Mouse (Mus musculus) CH12.LX (cell line): ENCODE results near the gene Clk3. TPM values are rescaled to one million over a fixed set of nuclear protein-coding genes. Genes with fewer than 3 reads are reported as not detected.

Source experiments
- DNase-seq: peaks from one replicate; pipeline ENCODE4 v3.0.0-alpha.2; 2013; ENCODE audit errors: extremely low read depth
- H3K27ac ChIP-seq: 2 replicates; pipeline ENCODE4 v1.5.1; 2012; ENCODE audit warnings: low read depth, mild to moderate bottlenecking, control low read depth, moderate library complexity; ENCODE audit not compliant: insufficient read depth
- H3K27me3 ChIP-seq: replicated peaks from 2 replicates; pipeline ENCODE3; 2012; ENCODE audit warnings: inconsistent platforms
- H3K36me3 ChIP-seq, 2 experiments: replicated peaks in 1 of 2; 2 replicates each; pipeline versions ENCODE3 to v1.6.1; 2012; ENCODE audit warnings: inconsistent platforms in 1 of 2, low read length in 1 of 2, mild to moderate bottlenecking in 1 of 2, mixed read lengths in 1 of 2, moderate library complexity in 1 of 2; ENCODE audit not compliant: control insufficient read depth in 1 of 2, insufficient read depth in 1 of 2
- H3K4me1 ChIP-seq, 2 experiments: 2 replicates each; pipeline ENCODE4 v1.6.1; 2012; ENCODE audit warnings: inconsistent platforms in 1 of 2, moderate library complexity in 1 of 2; ENCODE audit not compliant: insufficient read depth in 2 of 2, control insufficient read depth in 1 of 2
- H3K4me2 ChIP-seq: 2 replicates; pipeline ENCODE4 v1.6.1; 2012; ENCODE audit warnings: low read depth, mild to moderate bottlenecking, control low read depth; ENCODE audit not compliant: poor library complexity, insufficient read depth, severe bottlenecking
- H3K4me3 ChIP-seq, 3 experiments: fragments of 150-350 bp in 1 of 3; sonication (generic) in 1 of 3; replicated peaks in 1 of 3; 2 replicates each; pipeline versions ENCODE3 to v1.5.1; 2011 to 2012; ENCODE audit warnings: low read depth in 2 of 3, low read length in 2 of 3, mild to moderate bottlenecking in 2 of 3, moderate library complexity in 2 of 3, control low read depth in 1 of 3, improper control_type of control experiment in 1 of 3, inconsistent platforms in 1 of 3, mixed read lengths in 1 of 3; ENCODE audit not compliant: poor library complexity in 1 of 3
- H3K79me2 ChIP-seq: replicated peaks from 2 replicates; pipeline ENCODE4 v1.6.1; 2012; ENCODE audit warnings: mild to moderate bottlenecking, moderate library complexity; ENCODE audit not compliant: control insufficient read depth, poor library complexity, insufficient read depth, severe bottlenecking; ENCODE audit errors: extremely low read depth
- H3K9ac ChIP-seq: 2 replicates; pipeline ENCODE4 v1.6.1; 2012; ENCODE audit warnings: low read depth, mild to moderate bottlenecking, control low read depth, moderate library complexity; ENCODE audit not compliant: insufficient read depth
- H3K9me3 ChIP-seq: replicated peaks from 2 replicates; pipeline ENCODE3; 2012; ENCODE audit warnings: low read length, inconsistent platforms, mixed read lengths
- BHLHE40 ChIP-seq: IDR thresholded peaks from 2 replicates; pipeline ENCODE4 v1.6.1; 2011; ENCODE audit warnings: mild to moderate bottlenecking, low read depth, low read length, improper control_type of control experiment
- CHD2 ChIP-seq: IDR thresholded peaks from 2 replicates; pipeline ENCODE4 v1.6.1; 2011; ENCODE audit warnings: low read length, improper control_type of control experiment
- CTCF ChIP-seq, 2 experiments: IDR thresholded peaks in 1 of 2; conservative IDR thresholded peaks in 1 of 2; 2 replicates each; pipeline ENCODE4 v1.5.1; 2011 to 2012; ENCODE audit warnings: low read depth in 2 of 2, low read length in 2 of 2, improper control_type of control experiment in 1 of 2, inconsistent platforms in 1 of 2, mild to moderate bottlenecking in 1 of 2, moderate library complexity in 1 of 2
- ETS1 ChIP-seq: conservative IDR thresholded peaks from 2 replicates; pipeline ENCODE4 v1.6.1; 2012; ENCODE audit warnings: low read depth, mild to moderate bottlenecking, inconsistent platforms, low read length, improper control_type of control experiment, moderate library complexity
- JUN ChIP-seq: IDR thresholded peaks from 2 replicates; pipeline ENCODE4 v1.6.1; 2011; ENCODE audit warnings: low read depth, mild to moderate bottlenecking, low read length, improper control_type of control experiment, moderate library complexity; ENCODE audit not compliant: insufficient read depth
- JUND ChIP-seq: conservative IDR thresholded peaks from 2 replicates; pipeline ENCODE4 v1.6.1; 2011; ENCODE audit warnings: low read depth, low read length, improper control_type of control experiment
- MXI1 ChIP-seq: IDR thresholded peaks from 2 replicates; pipeline ENCODE4 v1.6.1; 2011; ENCODE audit warnings: mild to moderate bottlenecking, low read depth, low read length, improper control_type of control experiment
- NRF1 ChIP-seq: IDR thresholded peaks from 2 replicates; pipeline ENCODE4 v1.6.1; 2014; ENCODE audit warnings: low read depth, mild to moderate bottlenecking, inconsistent platforms, low read length, improper control_type of control experiment, moderate library complexity
- PAX5 ChIP-seq: IDR thresholded peaks from 2 replicates; pipeline ENCODE4 v1.6.1; 2012; ENCODE audit warnings: low read length, inconsistent platforms, mixed read lengths
- POLR2AphosphoS2 ChIP-seq: IDR thresholded peaks from 2 replicates; pipeline ENCODE4 v1.6.1; 2011; ENCODE audit warnings: low read depth, low read length, improper control_type of control experiment
- RAD21 ChIP-seq: IDR thresholded peaks from 2 replicates; pipeline ENCODE4 v1.6.1; 2011; ENCODE audit warnings: low read depth, mild to moderate bottlenecking, low read length, improper control_type of control experiment, moderate library complexity
- RCOR1 ChIP-seq: conservative IDR thresholded peaks from 2 replicates; pipeline ENCODE4 v1.6.1; 2012; ENCODE audit warnings: low read depth, mild to moderate bottlenecking, inconsistent platforms, low read length, improper control_type of control experiment
- TCF12 ChIP-seq: IDR thresholded peaks from 2 replicates; pipeline ENCODE4 v1.6.1; 2014; ENCODE audit warnings: low read depth, mild to moderate bottlenecking, inconsistent platforms, low read length, improper control_type of control experiment
- USF1 ChIP-seq: IDR thresholded peaks from 2 replicates; pipeline ENCODE4 v1.6.1; 2014; ENCODE audit warnings: low read depth, mild to moderate bottlenecking, inconsistent platforms, low read length, improper control_type of control experiment
- USF2 ChIP-seq: conservative IDR thresholded peaks from 2 replicates; pipeline ENCODE4 v1.6.1; 2011; ENCODE audit warnings: low read depth, low read length, improper control_type of control experiment
- ZC3H11A ChIP-seq: IDR thresholded peaks from 2 replicates; pipeline ENCODE4 v1.6.1; 2012; ENCODE audit warnings: low read depth, mild to moderate bottlenecking, inconsistent platforms, low read length, improper control_type of control experiment
- ZKSCAN1 ChIP-seq: IDR thresholded peaks from 2 replicates; pipeline ENCODE4 v1.6.1; 2012; ENCODE audit warnings: low read depth, inconsistent platforms, low read length, improper control_type of control experiment, borderline replicate concordance
- dilution Hi-C: fragments of 300-500 bp; cut with MboI; formaldehyde crosslinking; loops from 2 replicates; pipeline ENCODE4 v1.14.3; 2020; ENCODE audit warnings: low sequenced_read_pairs; ENCODE audit not compliant: extremely low pct_unique_long_range_greater_than_20kb, extremely low pct_ligation_motif_present
- in situ Hi-C: fragments of 300-500 bp; cut with MboI; formaldehyde crosslinking; loops from 3 replicates; pipeline ENCODE4 v1.14.3; 2019; ENCODE audit warnings: low sequenced_read_pairs, low pct_ligation_motif_present, low pct_unique_long_range_greater_than_20kb, mixed read lengths
- polyA plus RNA-seq: library from polyadenylated mRNA; unstranded; fragments of >175 nt; gene quantifications from 2 replicates; pipeline ENCODE4 v1.2.1, GENCODE M21; 2012; ENCODE audit warnings: low read depth; ENCODE audit not compliant: insufficient read length
- total RNA-seq, 2 experiments: library from RNA; depleted of rRNA; stranded (reverse); fragments of 300-350 nt in 1 of 2; fragments of >200 nt in 1 of 2; gene quantifications; 2 replicates each; pipeline ENCODE4 v1.2.3; 2012 to 2014

The Clk3 gene
- total and polyA plus RNA-seq, 3 experiments, result 46.7 to 87.7 (median 62.4) TPM

- 0 out of 2 replicates have a peak, but pooled peaks have one; percentile 16 for TF ChIP-seq BHLHE40
Observed at GRCm38 (mm10) chr9:57814014-57814413, 48.4 kb upstream of the Clk3 start (continued).

DNA sequence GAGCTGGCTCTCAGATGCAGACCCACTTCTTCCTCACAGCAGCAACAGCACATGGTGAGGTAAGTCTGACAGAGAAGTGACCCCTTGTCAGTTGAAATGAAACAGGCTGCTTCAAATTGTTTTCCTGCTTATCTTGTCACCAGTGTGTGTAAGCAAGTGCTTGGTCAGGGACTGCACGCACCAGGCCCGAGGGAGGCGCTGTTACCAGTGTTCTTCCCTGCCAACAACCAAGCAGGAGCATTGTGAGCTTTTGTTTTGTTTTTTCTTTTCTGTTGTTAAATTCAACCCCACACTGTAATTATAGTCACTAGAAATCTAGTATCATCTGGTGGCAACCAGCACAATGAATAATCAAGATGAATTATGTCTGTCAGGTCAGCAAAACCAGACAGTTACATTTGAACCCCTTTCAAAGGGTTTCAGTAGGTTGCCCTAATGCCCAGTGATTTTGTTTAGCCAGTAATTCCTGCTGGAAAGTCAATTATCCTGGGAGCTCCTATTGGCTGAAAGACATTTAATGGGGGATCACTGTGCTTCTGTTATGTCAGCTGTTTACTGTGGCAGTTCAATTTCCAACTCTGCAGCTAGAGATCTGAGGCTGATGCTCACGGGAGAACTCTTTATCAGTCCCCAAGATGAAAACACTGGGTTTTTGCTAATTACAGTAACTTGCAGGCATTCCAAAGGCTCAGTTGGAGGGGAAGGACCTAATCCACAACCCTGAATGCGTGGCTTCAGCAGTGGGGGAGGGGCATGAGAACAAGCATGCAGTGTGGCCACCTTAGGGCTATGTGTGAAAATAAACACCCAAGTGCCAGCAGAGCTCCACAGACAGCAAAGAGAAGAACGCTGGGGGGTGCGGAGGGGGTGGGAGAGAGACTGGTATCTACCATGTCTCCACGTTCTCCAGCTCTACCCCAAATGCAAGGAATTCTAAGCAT is 46.4 kb upstream of the Clk3 start:
- no peak overlapping the region for H3K9ac ChIP-seq
- TF ChIP-seq CTCF (conservative IDR thresholded peaks at IDR 0.05 in 1 of 2, IDR thresholded peaks at IDR 0.05 in 1 of 2; ENCODE audit: low read depth in 2 of 2, low read length in 2 of 2) (peak in 1 of 2 experiments; percentile 13; a peak in 1 of 4 replicates), JUND (no peak)
- no peaks in the 10 kb centered on the region for H3K9me3 ChIP-seq
- H3K4me3 ChIP-seq, result no peak overlapping the region
- in situ Hi-C loops, result loop anchor here (25.0 kb wide), 1 partner anchor 450 kb away; the partner anchor contains the start of gene Stoml1
- dilution Hi-C loops, result no loop called here
- H3K4me1 ChIP-seq, result peaks cover 33 to 99% of the 10 kb centered on the region in 2 experiments
- DNase-seq, result no peak
- H3K27ac ChIP-seq, result peak overlapping the region; percentile 1; the same call in 1 of the 2 replicates
- H3K4me2 ChIP-seq, result no peak overlapping the region
- peaks cover 78% of the 10 kb centered on the region for H3K79me2 ChIP-seq
- peaks cover 37 to 76% of the 10 kb centered on the region in 2 experiments for H3K36me3 ChIP-seq
- no peaks in the 10 kb centered on the region for H3K27me3 ChIP-seq

DNA sequence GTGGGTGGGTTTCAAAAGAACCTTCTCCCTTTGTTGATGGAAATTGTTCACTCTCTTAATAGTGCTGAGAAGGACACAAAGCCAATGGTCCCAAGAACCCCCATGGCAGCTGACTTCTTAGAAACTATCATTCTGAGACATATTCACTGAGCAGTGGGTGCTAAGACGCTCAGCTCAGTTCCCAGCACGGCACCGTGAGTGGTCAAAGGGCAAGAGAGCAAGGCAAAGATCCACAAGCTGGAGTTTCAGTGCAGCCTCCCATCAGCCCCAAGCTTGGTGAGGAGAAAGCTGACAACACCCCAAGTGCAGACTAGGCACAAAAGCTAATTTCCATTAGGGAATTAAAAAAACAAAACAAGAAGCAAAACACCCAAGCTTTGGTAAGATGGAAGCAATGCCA is 45.0 kb upstream of the Clk3 start:
- peaks cover 65% of the 10 kb centered on the region for H3K79me2 ChIP-seq
- H3K4me3 ChIP-seq, result no peak overlapping the region
- no peaks in the 10 kb centered on the region for H3K9me3 ChIP-seq
- H3K36me3 ChIP-seq, result peaks cover 38 to 70% of the 10 kb centered on the region in 2 experiments
- no peak for DNase-seq
- no peak overlapping the region for H3K27ac ChIP-seq
- H3K4me2 ChIP-seq, result no peak overlapping the region
- in situ Hi-C loops (loop anchor here (25.0 kb wide), 1 partner anchor 452 kb away; the partner anchor contains the start of gene Stoml1), dilution Hi-C loops (no loop called here)
- TF ChIP-seq TCF12 (no peak), NRF1 (no peak), USF1 (no peak), JUN (no peak), RCOR1 (no peak), USF2 (no peak), ETS1 (no peak), PAX5 (no peak), POLR2AphosphoS2 (no peak), ZC3H11A (no peak), MXI1 (no peak), RAD21 (no peak), ZKSCAN1 (no peak), CHD2 (no peak), BHLHE40 (no peak)
- TF ChIP-seq, all 38 proteins: peak for 0
- no peak overlapping the region for H3K9ac ChIP-seq
- H3K27me3 ChIP-seq, result no peaks in the 10 kb centered on the region
- peaks cover 32 to 100% of the 10 kb centered on the region in 2 experiments for H3K4me1 ChIP-seq
